Mouse (Mus musculus) G1E (cell line): Measurements from ENCODE around the gene Dnajb14. TPM values are rescaled to one million over a fixed set of nuclear protein-coding genes. Genes with fewer than 3 reads are reported as not detected.

Experiments used
- ATAC-seq: 2 replicates; pipeline ENCODE4 v1.8.0; 2016; ENCODE audit warnings: mild to moderate bottlenecking; ENCODE audit not compliant: insufficient number of reproducible peaks, poor library complexity, low FRiP score, severe bottlenecking; ENCODE audit errors: extremely low read depth
- DNase-seq: peaks from one replicate; pipeline ENCODE4 v3.0.0; 2012; ENCODE audit warnings: low spot score
- H3K27me3 ChIP-seq: 2 replicates; pipeline ENCODE4 v1.6.1; 2012; ENCODE audit warnings: mild to moderate bottlenecking, low read length, inconsistent platforms; ENCODE audit not compliant: insufficient read depth
- H3K36me3 ChIP-seq: replicated peaks from 2 replicates; pipeline ENCODE3; 2012; ENCODE audit warnings: mild to moderate bottlenecking, inconsistent platforms
- H3K4me1 ChIP-seq: 2 replicates; pipeline ENCODE4 v1.6.1; 2012; ENCODE audit warnings: low read depth, low read length, inconsistent platforms, mixed read lengths; ENCODE audit not compliant: insufficient read depth
- H3K4me3 ChIP-seq: 2 replicates; pipeline ENCODE4 v1.5.1; 2012; ENCODE audit warnings: low read depth, mild to moderate bottlenecking, inconsistent platforms, low read length, moderate library complexity, mixed read lengths
- H3K9me3 ChIP-seq: replicated peaks from 2 replicates; pipeline ENCODE4 v1.6.1; 2012; ENCODE audit warnings: inconsistent platforms
- CTCF ChIP-seq: IDR thresholded peaks from 2 replicates; pipeline ENCODE4 v1.5.1; 2012; ENCODE audit warnings: low read depth, low read length, inconsistent platforms, mixed read lengths
- GATA1 ChIP-seq: IDR thresholded peaks from 2 replicates; pipeline ENCODE4 v1.6.1; 2012; ENCODE audit warnings: borderline replicate concordance, low read length, inconsistent platforms, mixed read lengths
- GATA2 ChIP-seq: IDR thresholded peaks from 2 replicates; pipeline ENCODE4 v1.6.1; 2012; ENCODE audit warnings: low read depth, low read length, inconsistent platforms, borderline replicate concordance
- POLR2AphosphoS5 ChIP-seq: IDR thresholded peaks from 2 replicates; pipeline ENCODE4 v1.6.1; 2012; ENCODE audit warnings: low read depth, low read length, inconsistent platforms; ENCODE audit not compliant: insufficient replicate concordance
- TAL1 ChIP-seq: conservative IDR thresholded peaks from 2 replicates; pipeline ENCODE4 v1.6.1; 2012; ENCODE audit warnings: low read depth, low read length, inconsistent platforms, mixed read lengths
- polyA plus RNA-seq: library from polyadenylated mRNA; stranded (reverse); fragments of >175 nt; gene quantifications from 2 replicates; pipeline ENCODE4 v1.2.3, GENCODE M21; 2012
- total RNA-seq, 2 experiments: library from RNA; stranded (forward) in 1 of 2; stranded (reverse) in 1 of 2; fragments of 200-1000 nt in 1 of 2; fragments of >200 nt in 1 of 2; fragmentation: Nextera tagmentation in 1 of 2; gene quantifications; 2 replicates each; pipeline ENCODE4 v1.2.3; 2014 to 2017

Dnajb14 gene
- total and polyA plus RNA-seq, 3 experiments, result 2.4 to 23.8 (median 14.4) TPM

DNA sequence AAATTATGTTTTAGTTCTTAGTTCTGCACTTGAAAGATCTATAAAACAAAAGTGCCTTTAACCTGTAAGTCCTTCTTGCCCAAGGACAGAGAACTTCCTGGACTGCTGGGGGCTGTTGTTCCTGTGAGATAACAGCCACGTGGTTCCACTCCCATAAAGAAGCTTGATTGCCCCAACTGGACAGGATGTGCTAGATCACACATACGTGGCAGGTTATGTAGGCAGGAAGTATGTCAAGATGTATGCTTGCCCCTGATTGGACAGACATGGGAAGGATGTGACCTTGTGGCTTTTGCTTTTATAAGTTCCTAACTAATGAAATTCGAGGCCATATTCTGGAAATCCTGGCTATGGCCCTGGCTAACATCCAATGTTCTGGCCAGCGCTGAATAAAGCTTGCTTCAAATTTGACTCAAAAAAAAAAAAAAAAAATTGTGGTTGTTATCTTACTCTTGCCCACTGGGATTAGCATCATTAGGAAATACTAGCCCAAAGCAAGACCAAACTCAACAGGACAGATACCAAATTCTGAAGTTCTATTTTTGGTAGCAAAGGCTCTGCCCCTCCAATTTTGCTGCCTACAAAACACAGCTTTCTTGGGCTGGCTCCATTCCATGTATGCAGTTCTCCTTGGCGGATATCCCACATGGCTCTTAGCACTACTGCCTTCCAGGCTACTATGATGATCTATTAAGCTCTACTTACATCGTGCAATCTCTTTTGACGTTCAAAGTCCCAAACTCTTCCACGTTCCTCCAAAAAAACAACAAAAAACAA lies 6.9 kb upstream of the Dnajb14 start:
- Histone ChIP-seq H3K27me3 (peaks cover 2% of the 10 kb centered on the region), H3K4me3 (no peak overlapping the region), H3K4me1 (peaks cover 28% of the 10 kb centered on the region), H3K9me3 (0 out of 2 replicates have a peak, but pooled peaks cover 4% of the 10 kb centered on the region), H3K36me3 (peaks cover 6% of the 10 kb centered on the region)
- peak; percentile 35 for ATAC-seq
- TF ChIP-seq TAL1 (no peak), CTCF (no peak), GATA2 (no peak), POLR2AphosphoS5 (no peak), GATA1 (no peak)
- peak; percentile 35 for DNase-seq

DNA sequence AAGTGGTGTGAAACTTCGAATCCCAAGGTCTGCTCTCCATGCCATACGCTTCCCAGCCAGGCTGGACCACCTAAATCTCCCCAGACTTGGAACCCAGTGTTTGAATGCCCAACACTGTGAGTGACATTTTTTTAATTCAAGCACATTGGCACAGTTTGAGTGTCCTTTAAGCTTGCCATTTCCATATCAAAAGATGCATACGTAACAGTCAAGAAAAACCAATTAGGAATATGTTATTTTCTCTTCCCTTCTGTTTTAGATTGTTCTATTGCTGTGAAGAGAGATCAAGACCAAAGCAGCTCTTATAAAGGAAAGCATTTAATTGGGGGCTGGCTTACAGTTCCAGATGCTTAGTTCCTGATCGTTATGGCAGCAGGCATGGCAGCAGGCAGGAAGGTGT lies 6.0 kb upstream of the Dnajb14 start:
- TF ChIP-seq TAL1, result no peak
- no peak for TF ChIP-seq GATA2
- no peak for TF ChIP-seq GATA1
- no peak for TF ChIP-seq CTCF
- no peak for TF ChIP-seq POLR2AphosphoS5
- H3K27me3 ChIP-seq, result no peaks in the 10 kb centered on the region
- H3K4me3 ChIP-seq, result no peak overlapping the region
- peaks cover 11% of the 10 kb centered on the region for H3K36me3 ChIP-seq
- peaks cover 28% of the 10 kb centered on the region for H3K4me1 ChIP-seq
- DNase-seq (no peak), ATAC-seq (no peak)
- H3K9me3 ChIP-seq, result 0 out of 2 replicates have a peak, but pooled peaks cover 4% of the 10 kb centered on the region

DNA sequence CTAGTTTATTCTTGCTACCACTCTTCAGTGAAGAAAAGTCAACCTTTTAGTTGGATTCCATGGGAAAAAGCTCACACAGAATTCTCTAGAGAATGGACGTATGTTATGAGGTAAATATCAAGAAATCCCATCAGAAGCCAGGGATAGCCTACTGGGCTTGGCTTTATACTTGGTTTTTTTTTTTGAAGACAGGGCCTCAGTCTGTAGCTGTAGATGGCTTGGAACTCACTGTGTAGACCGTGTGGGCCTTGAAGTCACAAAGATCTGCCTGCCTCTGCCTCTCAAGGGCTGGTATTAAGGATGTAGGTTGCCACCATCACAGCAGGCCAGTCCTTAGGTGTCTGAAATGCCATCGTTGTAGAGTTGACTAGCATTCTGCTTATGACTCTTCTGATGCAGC lies 4.9 kb upstream of the Dnajb14 start:
- H3K36me3 ChIP-seq, result peaks cover 19% of the 10 kb centered on the region
- ATAC-seq, result no peak
- peaks cover 34% of the 10 kb centered on the region for H3K4me1 ChIP-seq
- no peak for DNase-seq
- no peak overlapping the region for H3K4me3 ChIP-seq
- no peaks in the 10 kb centered on the region for H3K27me3 ChIP-seq
- TF ChIP-seq TAL1 (no peak), GATA2 (no peak), GATA1 (no peak), CTCF (no peak), POLR2AphosphoS5 (no peak)
- H3K9me3 ChIP-seq, result 0 out of 2 replicates have a peak, but pooled peaks cover 4% of the 10 kb centered on the region

DNA sequence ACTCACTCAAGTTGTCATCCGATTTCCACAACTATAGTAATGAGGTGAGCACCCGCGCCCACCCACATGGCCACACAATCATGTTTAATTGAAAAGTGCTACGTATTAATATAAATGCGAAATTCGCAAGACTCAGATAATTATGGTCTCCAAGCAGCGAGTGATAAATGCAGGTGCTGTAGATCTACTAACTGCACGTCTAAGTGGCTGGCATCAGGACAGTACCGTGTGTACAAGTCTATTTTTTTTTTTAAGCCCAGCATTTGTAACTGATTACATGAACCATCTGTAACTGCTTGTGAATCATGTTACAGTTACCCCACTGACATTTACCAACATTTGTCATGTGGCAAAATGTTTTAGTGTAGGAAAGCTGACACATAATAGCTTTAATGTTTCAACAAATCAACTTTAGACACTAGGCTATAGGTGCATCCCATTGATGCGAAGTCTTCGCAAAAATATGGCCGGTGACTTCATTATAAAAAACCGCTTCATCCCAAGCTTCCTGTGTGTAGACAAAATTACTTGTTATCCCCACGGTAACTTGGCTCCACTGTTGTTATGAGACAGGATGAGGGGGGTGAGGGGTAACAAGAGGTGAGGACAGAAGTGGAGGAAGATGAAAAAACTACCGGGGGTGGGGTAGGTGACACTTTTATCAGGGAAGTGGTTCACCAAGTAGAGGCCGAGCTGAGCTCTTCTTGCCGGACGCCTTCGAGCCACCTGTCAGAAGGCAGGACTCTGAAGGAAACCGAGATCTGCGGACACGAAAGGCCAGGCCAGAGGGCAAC lies 3.9 kb upstream of the Dnajb14 start:
- no peak for ATAC-seq
- Histone ChIP-seq H3K27me3 (no peaks in the 10 kb centered on the region), H3K36me3 (peaks cover 19% of the 10 kb centered on the region), H3K9me3 (0 out of 2 replicates have a peak, but pooled peaks cover 4% of the 10 kb centered on the region), H3K4me1 (peaks cover 34% of the 10 kb centered on the region), H3K4me3 (peak overlapping the region; percentile 84)
- DNase-seq, result no peak
- TF ChIP-seq TAL1, result no peak
- TF ChIP-seq CTCF, result no peak
- TF ChIP-seq GATA1, result no peak
- no peak for TF ChIP-seq POLR2AphosphoS5
- TF ChIP-seq GATA2, result no peak

DNA sequence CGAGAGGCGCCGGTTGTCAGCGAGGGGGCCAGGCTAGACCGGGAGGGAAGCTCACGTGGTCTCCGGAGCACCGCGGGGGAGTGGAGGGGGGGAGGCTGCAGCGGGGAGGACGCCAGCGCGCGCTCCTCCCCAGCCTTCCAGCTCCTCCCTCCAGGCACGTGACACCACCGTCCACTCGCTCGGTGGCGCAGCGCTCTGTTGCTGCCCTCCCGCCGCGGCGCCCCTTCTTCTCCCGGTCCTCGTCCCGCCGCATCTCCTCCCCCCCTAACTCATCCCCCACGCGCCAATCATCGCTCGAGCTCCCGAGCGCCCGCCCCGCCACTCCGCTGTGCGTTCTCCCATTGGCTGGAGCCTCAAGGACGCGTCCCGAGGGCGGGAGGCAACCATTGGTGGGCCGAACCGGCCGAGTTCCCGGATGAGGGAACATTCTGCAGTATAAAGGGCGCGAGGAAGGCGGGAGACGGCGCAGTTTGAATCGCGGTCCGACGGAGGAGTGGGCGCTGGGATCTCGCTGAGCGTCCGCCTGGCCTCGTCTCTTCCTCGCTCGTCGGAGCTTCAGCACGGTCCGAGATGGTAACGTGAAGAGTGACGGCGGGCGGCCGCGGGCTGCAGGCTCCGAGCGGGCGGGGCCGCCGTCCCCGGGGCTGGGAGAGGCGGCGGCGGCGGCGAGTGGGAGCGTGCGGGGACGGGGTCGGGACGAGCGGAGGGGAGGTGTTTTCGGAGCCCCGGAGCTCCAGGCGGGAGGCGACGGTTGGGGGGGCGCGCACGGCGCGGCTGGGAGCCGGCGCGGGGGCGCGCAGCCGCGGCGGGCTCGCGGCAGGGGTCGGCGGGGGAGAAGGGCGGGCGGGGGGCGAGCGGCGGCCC lies 3.1 kb upstream of the Dnajb14 start, which contains the start of gene H2afz:
H2afz (plus strand) TSS at position 364 of the 864 bp plus-strand sequence.
- no peak for TF ChIP-seq CTCF
- peak; percentile 94 for TF ChIP-seq POLR2AphosphoS5
- DNase-seq, result peak; percentile 98
- ATAC-seq, result peak; percentile 85

More for the DNA sequence above, 3.1 kb upstream of the Dnajb14 start, which contains the start of gene H2afz:
- peaks cover 21% of the 10 kb centered on the region for H3K36me3 ChIP-seq
- peaks cover 39% of the 10 kb centered on the region for H3K4me1 ChIP-seq
- 0 out of 2 replicates have a peak, but pooled peaks cover 4% of the 10 kb centered on the region for H3K9me3 ChIP-seq
- peak within 1 kb of the TSS; percentile 84 for H3K4me3 ChIP-seq
- H3K27me3 ChIP-seq, result no peaks in the 10 kb centered on the region
